ENCODE assay signal across 10 mouse cellular contexts in the genomic region with DNA sequence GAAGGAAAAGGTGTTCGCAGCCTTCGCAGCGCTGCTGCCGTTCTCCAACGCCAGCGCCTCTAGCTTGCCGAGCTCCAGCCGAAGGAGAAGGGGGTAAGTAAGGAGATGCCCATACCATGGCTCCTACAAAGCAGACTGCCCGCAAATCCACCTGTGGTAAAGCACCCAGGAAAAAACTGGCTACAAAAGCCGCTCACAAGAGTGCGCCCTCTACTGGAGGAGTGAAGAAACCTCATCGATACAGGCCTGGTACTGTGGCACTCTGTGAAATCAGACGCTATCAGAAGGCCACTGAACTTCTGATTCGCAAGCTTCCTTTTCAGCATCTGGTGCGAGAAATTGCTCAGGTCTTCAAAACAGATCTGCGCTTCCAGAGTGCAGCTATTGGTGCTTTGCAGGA. TPM values are rescaled to one million over a fixed set of nuclear protein-coding genes. Genes with fewer than 3 reads are reported as not detected.
DNase-seq lines count a peak whose midpoint lies in the region; ATAC-seq and TF ChIP-seq lines count a peak whose summit lies in the region.
"Had no signal": no experiment of that assay in that cellular context is flagged by ENCODE, and none has a peak within 500 bp of the region (broad histone marks: within the 10 kb centered on the region; RNA-seq: fewer than 3 reads in every experiment).

No protein-coding gene starts in this region.

- no peak for DNase-seq in hindbrain, postnatal 0 days (ENCODE audit: low spot score)
- DNase-seq in hindbrain, embryonic 10.5 days (ENCODE audit: low spot score), result no peak
- DNase-seq in B cell, adult 2 months, result peak; percentile 26 to 32
- DNase-seq in Patski (ENCODE audit: low read depth, low spot score), result no peak
- DNase-seq in lung, postnatal 36 days, result peak; percentile 6
- no peak for DNase-seq in gastrocnemius, postnatal 14 days
- no peak for DNase-seq in right cerebral cortex, adult 18-20 months
- DNase-seq in left cerebral cortex, postnatal 4 days, result no peak

- no peak overlapping the region for H3K9ac ChIP-seq in hindbrain, postnatal 0 days (replicated peaks; ENCODE audit: low read length)

- H3K27me3 ChIP-seq in hindbrain, postnatal 0 days (ENCODE audit: insufficient read depth, low read length), result no peaks in the 10 kb centered on the region
- no peaks in the 10 kb centered on the region for H3K27me3 ChIP-seq in hindbrain, embryonic 10.5 days (ENCODE audit: insufficient read depth, poor library complexity, severe bottlenecking)
- H3K27me3 ChIP-seq in Patski, result no peaks in the 10 kb centered on the region
- H3K27me3 ChIP-seq: megakaryocyte, embryonic 14.5 days had no signal

- in situ Hi-C loops in Patski (cut with MboI; ENCODE audit: low pct_unique_long_range_greater_than_20kb), result no loop called here

- no peaks in the 10 kb centered on the region for H3K4me1 ChIP-seq in hindbrain, postnatal 0 days (ENCODE audit: insufficient read depth, low read length)
- no peaks in the 10 kb centered on the region for H3K4me1 ChIP-seq in hindbrain, embryonic 10.5 days (replicated peaks)
- H3K4me1 ChIP-seq: megakaryocyte, embryonic 14.5 days had no signal

- POLR2A ChIA-PET in Patski (lab: Charles Lee), result no interaction called here

- no peaks in the 10 kb centered on the region for H3K36me3 ChIP-seq in hindbrain, postnatal 0 days (ENCODE audit: insufficient read depth, low read length)
- no peaks in the 10 kb centered on the region for H3K36me3 ChIP-seq in hindbrain, embryonic 10.5 days

- H3K9me3 ChIP-seq in hindbrain, postnatal 0 days (ENCODE audit: low read length), result no peaks in the 10 kb centered on the region
- no peaks in the 10 kb centered on the region for H3K9me3 ChIP-seq in hindbrain, embryonic 10.5 days

- no peak overlapping the region for H3K4me2 ChIP-seq in hindbrain, postnatal 0 days (ENCODE audit: low read depth, low read length)

- intact Hi-C loops in gastrocnemius, postnatal 14 days (cut with DNase I; ENCODE audit: low total_unique reads), result no loop called here
- intact Hi-C loops in left cerebral cortex, postnatal 4 days (cut with DNase I), result no loop called here

- no peak overlapping the region for H3K27ac ChIP-seq in hindbrain, postnatal 0 days
- no peak overlapping the region for H3K27ac ChIP-seq in hindbrain, embryonic 10.5 days

- CTCF ChIA-PET in Patski (lab: Charles Lee), result interaction anchor here (0.9 to 1.7 kb wide), 4 partner anchors 18 to 112 kb away, joined by 3 to 5 read pairs (median 3); no protein-coding TSS in a partner anchor

- WGBS in hindbrain, postnatal 0 days, result 85% methylated on average over 16 of the region's 16 CpGs
- 85% methylated on average over 16 of the region's 16 CpGs for WGBS in hindbrain, embryonic 10.5 days

- H3K4me3 ChIP-seq in hindbrain, postnatal 0 days (ENCODE audit: low read length), result no peak overlapping the region
- H3K4me3 ChIP-seq in hindbrain, embryonic 10.5 days, result no peak overlapping the region
- H3K4me3 ChIP-seq: megakaryocyte, embryonic 14.5 days had no signal

- ATAC-seq in hindbrain, postnatal 0 days, result no peak
- ATAC-seq in Patski, result no peak

- TF ChIP-seq CTCF in hindbrain, postnatal 0 days (IDR thresholded peaks at IDR 0.05; ENCODE audit: low read depth), result peak; percentile 65
- TF ChIP-seq CTCF in Patski (IDR thresholded peaks at IDR 0.05), result peak; percentile 58

RNA-seq across cellular contexts. Expression of a gene that starts 55.0 kb away (rescaled TPM):
- 0.47 and 4.7 TPM in 2 replicates for total RNA-seq in hindbrain, postnatal 0 days (2014; rRNA removed)
- 2.6 and 3.1 TPM in 2 replicates for polyA plus RNA-seq in hindbrain, postnatal 0 days (2015; fragmentation: Nextera tagmentation; extraction: Ambion mirVana)
- polyA plus RNA-seq in hindbrain, embryonic 10.5 days (2016; fragmentation: Nextera tagmentation; extraction: Ambion mirVana), result 0.34 TPM in 1 of 2 replicates, not detected in the other
- polyA plus RNA-seq in Patski (2021), result 0.08 TPM
- not detected for total RNA-seq in gastrocnemius, postnatal 14 days (2021)
- 1 to 10 TPM in 1 of 2 experiments, under 1 TPM in 1; 0.56 to 1.0 TPM for total RNA-seq in left cerebral cortex, postnatal 4 days (2021)
- total RNA-seq: heart, adult 18-20 months had no signal

Comparison
In these comparisons a context has a peak if more than half of its experiments do, and no peak if none do; other contexts are left out.
1. DNase-seq: peak in B cell, adult 2 months (2 of 2) and lung, postnatal 36 days (single experiment); none in hindbrain, postnatal 0 days (single experiment), hindbrain, embryonic 10.5 days (single experiment), Patski (single experiment), gastrocnemius, postnatal 14 days (single experiment), right cerebral cortex, adult 18-20 months (single experiment) and left cerebral cortex, postnatal 4 days (single experiment).